Mouse (Mus musculus) left cerebral cortex, adult 2 months (tissue): ENCODE data around the gene Exoc3l. TPM values are rescaled to one million over a fixed set of nuclear protein-coding genes. Genes with fewer than 3 reads are reported as not detected.

ENCODE experiments used
- DNase-seq, 2 experiments: peaks; one replicate each; pipeline ENCODE4 v3.0.0; 2021 to 2022; ENCODE audit warnings: low spot score in 2 of 2, mixed read lengths in 1 of 2; ENCODE audit errors: extremely low spot score in 1 of 2
- H3K27ac ChIP-seq: fragments of 200-600 bp; 2 replicates; pipeline ENCODE4 v1.8.1; 2022
- H3K4me3 ChIP-seq: fragments of 200-600 bp; 2 replicates; pipeline ENCODE4 v1.8.1; 2022
- CTCF ChIP-seq: fragments of 200-600 bp; IDR thresholded peaks from 2 replicates; pipeline ENCODE4 v1.8.1; 2022; ENCODE audit warnings: antibody characterized with exemption, mild to moderate bottlenecking, moderate library complexity
- intact Hi-C: fragments of 180-260 bp; cut with DNase I; formaldehyde crosslinking; loops from one replicate; pipeline ENCODE4 v1.15.1; 2025
- long read RNA-seq, 2 experiments: library from polyadenylated mRNA; stranded (forward); transcript quantifications; one replicate each; pipeline ENCODE4 v2.0.0; 2021; ENCODE audit warnings: borderline mapping rate in 2 of 2
- total RNA-seq, 2 experiments: library from RNA; stranded (reverse); gene quantifications; 2 replicates each; pipeline ENCODE4 v1.2.3; 2021

Gene Exoc3l
- 1 to 10 TPM; 1.1 to 2.2 TPM for total RNA-seq
- long read RNA-seq, experiment 1 = 0 reads
- long read RNA-seq, experiment 2 = 0 reads

DNA sequence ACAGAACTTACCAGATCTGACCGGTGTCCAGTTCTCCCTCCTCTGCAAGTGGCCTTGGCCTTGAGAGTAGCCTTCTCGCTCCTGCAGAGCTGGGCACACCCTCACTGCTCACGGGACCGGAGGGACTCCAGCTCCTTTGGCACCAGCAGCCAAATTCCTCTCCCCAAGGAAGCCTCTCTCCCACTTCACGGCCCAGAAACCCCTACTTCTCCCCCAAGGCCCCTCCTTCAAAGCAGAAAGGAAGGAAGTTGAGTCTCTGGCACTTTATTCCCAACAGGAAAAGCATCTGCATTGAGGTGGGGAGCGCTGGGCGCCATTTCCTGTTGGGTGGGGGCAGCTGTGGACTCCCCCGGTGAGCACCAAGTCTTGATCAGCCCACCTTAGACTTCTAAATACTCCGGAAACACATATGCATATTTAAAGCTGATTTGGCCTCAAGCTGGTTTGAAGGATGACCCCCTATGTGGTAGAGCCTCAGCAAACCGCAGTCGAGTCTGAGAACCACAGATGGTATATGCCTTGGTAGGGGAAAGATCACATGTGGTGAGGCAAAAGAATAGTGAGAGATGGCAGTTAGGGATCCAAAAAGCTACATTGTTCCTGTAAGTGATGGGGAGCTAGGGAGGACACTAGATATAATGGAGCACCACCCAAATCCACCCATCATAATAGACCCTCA, at the start of gene Exoc3l:
Gene Exoc3l, minus strand, starts transcription at position 207 of the 679 bp plus-strand sequence.
- intact Hi-C loops = no loop called here
- Histone ChIP-seq H3K4me3 (peak within 1 kb of the TSS; percentile 78), H3K27ac (no peak within 1 kb of the TSS; the same call in 1 of the 2 replicates)
- TF ChIP-seq CTCF = no peak
- no peak for DNase-seq

DNA sequence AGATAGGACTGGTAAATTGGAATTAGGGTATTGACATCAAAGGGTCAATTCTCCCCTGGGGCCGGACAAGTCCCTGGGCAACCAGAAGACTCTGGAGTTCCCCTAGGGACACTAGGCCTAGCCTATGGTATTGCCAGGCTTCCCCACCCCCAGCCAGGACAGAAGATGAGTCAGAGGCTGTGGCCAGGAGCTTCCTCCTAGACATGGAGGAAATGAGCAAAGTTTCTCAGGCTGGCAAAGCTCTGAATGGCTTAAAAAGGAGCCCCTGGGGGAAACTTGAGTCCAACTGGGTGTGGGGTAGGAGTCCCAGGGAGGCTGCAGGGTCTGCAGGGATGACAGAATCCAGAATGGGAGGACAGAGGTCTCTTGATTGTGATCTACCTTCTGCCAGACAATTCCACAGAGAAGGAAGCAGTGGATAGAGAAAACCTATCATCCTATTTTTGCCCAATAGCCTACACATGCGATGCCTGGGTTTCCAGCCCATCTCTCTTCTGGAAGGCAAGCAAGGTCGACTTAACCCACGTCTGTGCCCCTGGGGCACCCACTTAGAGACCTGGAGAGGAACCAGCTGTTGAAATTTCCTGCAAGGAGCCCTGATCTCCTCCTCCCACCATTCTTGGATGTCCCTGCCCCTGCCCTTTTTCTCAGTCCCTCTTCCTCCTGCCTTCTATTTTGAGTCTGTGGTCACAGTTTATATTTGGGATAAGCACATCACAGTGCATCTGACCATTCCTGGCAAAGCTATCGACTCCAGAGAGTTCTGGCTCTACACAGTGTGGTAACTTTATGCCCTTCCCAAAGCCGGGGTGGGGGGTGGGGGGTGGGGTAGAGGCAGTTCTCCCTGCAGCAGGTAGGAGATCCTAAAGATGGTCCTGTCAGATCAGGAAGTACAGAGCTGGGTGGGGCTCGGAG, 49.4 kb upstream of the Exoc3l start:
- Histone ChIP-seq H3K4me3 (no peak overlapping the region), H3K27ac (no peak overlapping the region)
- intact Hi-C loops = no loop called here
- TF ChIP-seq CTCF = no peak
- DNase-seq = no peak

DNA sequence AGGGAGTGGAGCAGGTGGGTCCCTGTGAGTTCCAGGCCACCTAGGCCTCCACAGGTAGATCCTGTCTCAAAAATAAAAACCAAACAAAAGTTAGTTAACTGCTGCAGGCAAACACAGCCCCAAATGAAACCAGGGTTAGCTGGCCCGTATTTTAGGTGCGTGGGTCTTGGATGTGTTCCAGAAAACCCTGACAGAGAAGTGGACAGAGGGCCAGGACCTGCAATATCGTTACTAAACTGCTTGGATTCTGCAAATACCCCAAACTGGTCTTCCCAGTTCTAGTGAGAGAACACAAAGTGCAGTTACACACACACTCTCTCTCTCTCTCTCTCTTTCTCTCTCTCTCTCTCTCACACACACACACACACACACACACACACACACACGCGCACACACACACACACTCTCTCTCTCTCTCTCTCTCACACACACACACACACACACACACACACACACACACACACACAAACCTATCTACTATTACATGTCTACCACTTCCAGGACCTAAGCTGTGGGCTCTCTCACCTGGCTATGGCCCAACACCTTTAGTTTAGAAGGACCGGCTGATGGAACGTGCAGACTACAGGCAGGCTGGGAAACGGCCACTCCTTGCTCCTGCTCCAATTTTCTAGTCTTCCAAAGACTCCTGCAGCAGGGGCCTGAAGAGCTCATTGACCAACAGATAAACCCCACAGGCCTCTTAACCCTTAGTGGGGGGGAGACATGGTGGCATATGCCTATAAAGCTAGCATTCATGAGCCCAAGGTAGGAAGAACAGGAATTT, 48.1 kb upstream of the Exoc3l start:
- intact Hi-C loops = no loop called here
- no peak for DNase-seq
- Histone ChIP-seq H3K4me3 (no peak overlapping the region), H3K27ac (no peak overlapping the region)
- TF ChIP-seq CTCF = no peak

DNA sequence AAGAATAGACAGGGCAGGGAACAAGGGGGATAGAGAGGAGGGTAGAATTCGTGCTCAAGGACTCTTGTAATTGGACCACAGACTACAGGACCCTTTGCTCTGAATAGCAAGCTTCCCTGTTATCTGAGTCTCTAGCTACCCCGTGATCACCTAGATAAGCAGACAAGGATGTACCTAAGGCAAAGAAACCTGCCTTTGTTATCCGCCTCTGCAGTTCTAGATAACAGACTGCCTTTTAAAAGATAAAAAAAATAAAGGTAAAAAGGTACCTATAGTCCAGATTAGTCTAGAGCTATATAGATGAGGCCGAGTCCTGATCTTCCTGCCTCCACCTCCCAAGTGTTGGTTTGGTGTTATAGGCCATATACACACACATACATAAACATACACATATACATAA, 46.9 kb upstream of the Exoc3l start:
- no peak overlapping the region for H3K4me3 ChIP-seq
- H3K27ac ChIP-seq = no peak overlapping the region
- no peak for DNase-seq
- intact Hi-C loops = no loop called here
- TF ChIP-seq CTCF = no peak

DNA sequence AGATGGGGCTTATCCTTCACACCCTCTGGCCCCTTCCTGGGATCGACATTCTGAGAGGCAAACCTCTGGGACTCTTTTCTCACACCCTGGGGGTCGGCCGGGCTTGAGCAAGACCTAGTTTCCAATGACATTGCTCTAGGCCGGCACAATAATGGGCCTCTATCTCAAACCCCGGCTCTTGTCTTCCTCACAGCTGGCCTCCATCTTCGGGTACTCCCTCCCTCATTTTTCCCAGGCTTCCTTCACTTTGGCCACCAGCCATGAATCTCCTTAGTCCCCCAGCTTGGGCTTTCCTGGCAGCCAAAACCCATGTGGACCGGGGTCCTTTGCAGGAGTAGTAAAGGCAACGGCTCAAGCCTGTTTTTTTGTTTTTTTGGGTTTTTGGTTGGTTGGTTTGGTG, 45.5 kb upstream of the Exoc3l start:
- Histone ChIP-seq H3K27ac (no peak overlapping the region), H3K4me3 (no peak overlapping the region)
- TF ChIP-seq CTCF = no peak
- intact Hi-C loops = loop anchor here (2.0 kb wide), 1 partner anchor 15 kb away; the partner anchor contains the start of genes Lrrc29 and Tmem208
- no peak for DNase-seq

DNA sequence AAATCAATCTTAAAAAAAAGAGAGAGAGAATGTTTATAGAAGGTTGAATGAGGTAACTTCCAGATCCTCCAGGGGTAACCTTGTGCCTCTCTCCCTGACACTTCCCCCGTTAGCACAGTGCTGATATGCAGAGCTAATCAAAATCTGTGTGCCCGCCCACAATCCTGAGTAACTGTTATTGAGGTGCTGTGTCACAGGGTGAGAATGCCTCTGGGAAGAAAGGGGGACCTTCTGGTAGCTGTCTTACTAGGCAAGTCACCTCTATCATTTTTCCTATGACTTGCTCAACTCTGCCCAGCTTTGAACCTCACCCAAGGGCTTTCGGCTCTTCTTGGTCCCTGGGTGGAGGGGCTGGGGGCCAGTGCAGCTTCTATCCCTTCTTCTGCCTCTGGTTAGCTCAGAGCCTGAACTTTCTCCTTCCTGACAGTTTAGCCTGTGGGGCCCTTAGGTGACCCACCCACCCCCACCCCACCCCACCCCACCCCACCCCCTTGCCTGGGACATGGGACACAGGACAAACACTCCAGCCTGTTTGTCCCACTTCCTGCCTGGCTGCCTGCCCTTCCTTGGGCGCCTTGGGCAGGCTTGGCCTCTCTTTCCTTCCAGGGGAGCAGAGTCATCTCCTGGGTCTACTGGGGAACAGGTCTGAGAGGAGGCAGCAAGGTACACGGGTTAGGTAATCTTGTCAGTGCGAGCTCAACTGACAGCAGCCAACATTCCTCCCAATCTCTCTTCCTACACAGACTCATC, 44.2 kb upstream of the Exoc3l start:
- H3K27ac ChIP-seq = no peak overlapping the region
- no peak overlapping the region for H3K4me3 ChIP-seq
- no peak for TF ChIP-seq CTCF
- no peak for DNase-seq
- intact Hi-C loops = loop anchor here (2.0 kb wide), 1 partner anchor 13 kb away; the partner anchor contains the start of genes Lrrc29 and Tmem208

DNA sequence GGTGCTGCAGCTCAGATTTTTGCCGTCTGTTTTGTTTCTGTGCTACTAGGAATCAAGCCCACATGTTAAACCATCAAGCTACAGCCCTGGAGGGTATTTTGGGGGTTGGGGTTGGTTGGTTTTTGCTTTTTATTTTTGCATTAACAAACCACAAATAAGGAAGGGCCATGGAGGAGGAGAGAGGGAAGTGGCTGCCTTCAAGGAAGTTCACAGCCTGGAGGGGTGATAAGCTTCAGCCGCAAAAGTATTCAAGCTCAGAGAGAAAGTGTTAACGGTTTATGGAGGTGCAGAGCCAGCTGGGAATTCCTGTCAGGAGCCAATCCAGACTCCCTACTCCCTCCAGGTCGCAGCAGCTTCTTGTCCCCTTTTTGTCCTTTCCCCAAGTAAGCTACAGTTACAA, 43.1 kb upstream of the Exoc3l start:
- no peak for TF ChIP-seq CTCF
- Histone ChIP-seq H3K4me3 (no peak overlapping the region), H3K27ac (no peak overlapping the region)
- DNase-seq = no peak
- intact Hi-C loops = no loop called here

DNA sequence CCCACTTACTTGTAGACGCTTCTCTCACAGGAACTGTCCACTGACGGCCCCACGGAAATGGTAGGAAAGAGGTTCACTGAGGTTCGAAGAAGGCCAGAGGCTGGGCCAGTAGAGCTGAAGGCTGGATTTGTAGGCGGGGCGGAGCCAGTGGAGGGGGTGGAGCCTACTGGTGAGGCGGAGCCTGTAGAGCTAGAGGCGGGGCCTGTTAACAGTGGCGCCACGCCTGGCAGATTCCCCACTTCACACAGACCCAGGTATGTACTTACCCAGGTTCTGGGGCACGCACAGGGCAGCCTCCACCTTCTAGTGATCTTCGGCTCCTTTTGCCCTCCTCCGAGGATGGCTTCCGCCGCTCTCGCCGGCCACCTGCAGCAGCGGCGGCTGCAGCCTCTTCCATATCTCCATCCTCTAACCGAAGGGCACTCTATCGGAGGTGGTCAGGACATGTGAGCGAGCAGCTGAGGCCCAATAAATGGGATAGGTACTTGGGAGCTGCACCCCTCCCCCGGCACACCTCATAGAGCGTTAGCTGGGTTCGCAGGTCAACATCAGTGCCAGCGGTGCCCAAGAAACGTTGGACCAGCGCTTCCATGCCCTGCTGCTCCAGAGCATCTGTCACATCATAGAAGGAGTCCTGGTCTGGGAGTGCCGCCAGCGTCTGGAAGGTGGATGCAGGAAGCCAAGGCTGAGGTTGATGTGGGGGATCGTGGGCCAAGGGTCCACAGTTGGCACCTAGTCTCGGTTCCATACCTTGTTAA, 40.7 kb upstream of the Exoc3l start:
- intact Hi-C loops = no loop called here
- no peak for DNase-seq
- no peak for TF ChIP-seq CTCF
- Histone ChIP-seq H3K27ac (no peak overlapping the region), H3K4me3 (no peak overlapping the region)

DNA sequence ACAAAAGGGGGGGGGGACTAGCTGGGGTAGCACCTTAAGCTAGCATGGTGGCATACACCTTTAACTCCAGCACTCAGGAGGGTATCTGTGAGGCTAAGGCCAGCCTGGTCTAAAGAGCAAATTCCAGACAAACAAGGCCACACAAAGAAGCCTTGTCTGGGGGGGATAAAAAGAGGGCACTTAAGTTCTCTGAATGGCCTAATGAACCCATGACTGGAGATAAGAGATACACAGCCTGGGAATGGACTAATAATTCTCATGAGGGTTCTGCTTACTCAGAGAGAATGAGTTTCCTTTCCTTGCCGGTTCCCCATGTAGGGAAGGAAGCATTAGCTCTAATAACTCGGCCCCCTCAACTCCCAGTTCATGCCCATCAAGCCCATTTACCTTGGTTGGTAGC, 36.6 kb upstream of the Exoc3l start:
- no peak overlapping the region for H3K27ac ChIP-seq
- H3K4me3 ChIP-seq = no peak overlapping the region
- TF ChIP-seq CTCF = no peak
- intact Hi-C loops = no loop called here
- no peak for DNase-seq

DNA sequence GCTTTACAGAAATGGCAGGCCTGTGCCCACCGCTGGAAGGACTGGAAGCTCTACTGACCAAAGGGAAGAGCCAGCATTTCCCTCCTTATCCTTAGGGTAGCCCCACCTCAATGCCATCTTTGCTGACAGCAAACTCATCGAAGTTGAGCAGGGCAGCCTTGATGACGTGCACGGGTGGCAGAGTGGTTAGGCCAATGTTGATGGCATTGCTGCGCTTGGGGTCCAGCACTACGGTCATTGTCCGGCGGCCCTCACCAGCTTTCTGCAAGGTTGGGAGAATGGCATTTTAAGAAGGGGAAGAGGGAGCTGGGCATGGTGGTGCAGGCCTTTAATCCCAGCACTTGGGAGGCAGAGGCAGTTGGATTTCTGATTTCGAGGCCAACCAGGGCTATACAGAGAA, 36.0 kb upstream of the Exoc3l start:
- no peak for TF ChIP-seq CTCF
- Histone ChIP-seq H3K4me3 (no peak overlapping the region), H3K27ac (no peak overlapping the region)
- DNase-seq = no peak
- intact Hi-C loops = no loop called here
